ENCODE assay signal across 8 mouse cellular contexts in genomic region chr7:96151277-96151676, GRCm38 (mm10). TPM values are rescaled to one million over a fixed set of nuclear protein-coding genes. Genes with fewer than 3 reads are reported as not detected.
DNase-seq lines count a peak whose midpoint lies in the region; ATAC-seq and TF ChIP-seq lines count a peak whose summit lies in the region.

No protein-coding gene starts in this region.

- H3K36me3 ChIP-seq in hindbrain, postnatal 0 days (ENCODE audit: insufficient read depth, low read length): no peaks in the 10 kb centered on the region
- no peaks in the 10 kb centered on the region for H3K36me3 ChIP-seq in hindbrain, embryonic 13.5 days
- no peaks in the 10 kb centered on the region for H3K36me3 ChIP-seq in lung, embryonic 14.5 days (ENCODE audit: insufficient read depth)

- ATAC-seq in hindbrain, postnatal 0 days: no peak
- no peak for ATAC-seq in hindbrain, embryonic 13.5 days (ENCODE audit: low FRiP score)
- ATAC-seq in lung, embryonic 14.5 days (ENCODE audit: insufficient read depth): no peak
- ATAC-seq in monocyte, adult 5-6 weeks (replicated peaks; ENCODE audit: insufficient number of reproducible peaks, low FRiP score, low TSS enrichment, poor library complexity, severe bottlenecking): no peak

- no peak overlapping the region for H3K9ac ChIP-seq in hindbrain, postnatal 0 days (replicated peaks; ENCODE audit: low read length)
- H3K9ac ChIP-seq in hindbrain, embryonic 13.5 days: no peak overlapping the region
- no peak overlapping the region for H3K9ac ChIP-seq in lung, embryonic 14.5 days

- TF ChIP-seq CTCF in hindbrain, postnatal 0 days (IDR thresholded peaks at IDR 0.05; ENCODE audit: low read depth): peak; percentile 58
- peak; percentile 67 for TF ChIP-seq CTCF in lung, embryonic 14.5 days (IDR thresholded peaks at IDR 0.05; ENCODE audit: low read depth)

- no peaks in the 10 kb centered on the region; the same call in 1 of the 2 replicates for H3K9me3 ChIP-seq in hindbrain, postnatal 0 days (ENCODE audit: low read length)
- H3K9me3 ChIP-seq in hindbrain, embryonic 13.5 days: no peaks in the 10 kb centered on the region
- no peaks in the 10 kb centered on the region for H3K9me3 ChIP-seq in lung, embryonic 14.5 days (ENCODE audit: low read depth, low read length)

- 60% methylated on average over 3 of the region's 3 CpGs for WGBS in hindbrain, postnatal 0 days
- WGBS in hindbrain, embryonic 13.5 days: 65% methylated on average over 3 of the region's 3 CpGs
- WGBS in lung, embryonic 14.5 days: 54% methylated on average over 3 of the region's 3 CpGs

- DNase-seq in hindbrain, postnatal 0 days (ENCODE audit: low spot score): no peak
- DNase-seq in R1 (ENCODE audit: low read depth, low spot score): peak; percentile 71
- peak; percentile 18 for DNase-seq in embryo, embryonic 10.5 days (ENCODE audit: low spot score)
- peak; percentile 79 for DNase-seq in kidney, postnatal 10 days
- DNase-seq in lung, embryonic 14.5 days: peak; percentile 46
- DNase-seq in spleen, postnatal 10 days (ENCODE audit: low spot score in 2 of 2): peak; percentile 12 to 76

- H3K4me3 ChIP-seq in hindbrain, postnatal 0 days (ENCODE audit: low read length): no peak overlapping the region
- no peak overlapping the region for H3K4me3 ChIP-seq in hindbrain, embryonic 13.5 days
- no peak overlapping the region for H3K4me3 ChIP-seq in lung, embryonic 14.5 days (ENCODE audit: low read depth, low read length)

- no peaks in the 10 kb centered on the region; the same call in 1 of the 2 replicates for H3K4me1 ChIP-seq in hindbrain, postnatal 0 days (ENCODE audit: insufficient read depth, low read length)
- H3K4me1 ChIP-seq in hindbrain, embryonic 13.5 days (replicated peaks): peaks cover 3% of the 10 kb centered on the region; the same call in 1 of the 2 replicates
- no peaks in the 10 kb centered on the region; the same call in 1 of the 2 replicates for H3K4me1 ChIP-seq in lung, embryonic 14.5 days (ENCODE audit: insufficient read depth)

- no peaks in the 10 kb centered on the region for H3K27me3 ChIP-seq in hindbrain, postnatal 0 days (ENCODE audit: insufficient read depth, low read length)
- no peaks in the 10 kb centered on the region for H3K27me3 ChIP-seq in hindbrain, embryonic 13.5 days
- H3K27me3 ChIP-seq in lung, embryonic 14.5 days (ENCODE audit: insufficient read depth, low read length): no peaks in the 10 kb centered on the region

- no peak overlapping the region for H3K27ac ChIP-seq in hindbrain, postnatal 0 days
- H3K27ac ChIP-seq in hindbrain, embryonic 13.5 days: no peak overlapping the region
- H3K27ac ChIP-seq in lung, embryonic 14.5 days (ENCODE audit: low read depth): no peak overlapping the region

- no peak overlapping the region for H3K4me2 ChIP-seq in hindbrain, postnatal 0 days (ENCODE audit: low read depth, low read length)
- no peak overlapping the region for H3K4me2 ChIP-seq in hindbrain, embryonic 13.5 days
- H3K4me2 ChIP-seq in lung, embryonic 14.5 days: no peak overlapping the region

RNA-seq across cellular contexts. Expression of gene Tenm4, which starts 19.8 kb away (rescaled TPM):
- total RNA-seq in hindbrain, postnatal 0 days (2014; rRNA removed): 49.7 and 49.8 TPM in 2 replicates
- polyA plus RNA-seq in hindbrain, postnatal 0 days (2015; fragmentation: Nextera tagmentation; extraction: Ambion mirVana): 24.1 and 24.7 TPM in 2 replicates
- 33.1 and 33.3 TPM in 2 replicates for polyA plus RNA-seq in hindbrain, embryonic 13.5 days (2015; fragmentation: Nextera tagmentation; extraction: Ambion mirVana)
- polyA plus RNA-seq in lung, embryonic 14.5 days (2014; fragmentation: Nextera tagmentation; extraction: Ambion mirVana): 24.3 and 24.9 TPM in 2 replicates
- total RNA-seq in monocyte, adult 5-6 weeks (2017): 0.38 TPM in 1 of 3 replicates, not detected in the others
